Mouse (Mus musculus) liver, adult 2 months (tissue): ENCODE results near the gene Fanca.

ENCODE experiments used
- CTCF ChIP-seq: fragments of 200-500 bp; IDR thresholded peaks from 2 replicates; pipeline ENCODE4 v1.5.1; 2011; ENCODE audit warnings: low read depth, low read length, control low read depth
- POLR2A ChIP-seq: fragments of 200-500 bp; IDR thresholded peaks from 2 replicates; pipeline ENCODE4 v1.6.1; 2011; ENCODE audit warnings: low read length, control low read depth; ENCODE audit not compliant: insufficient read depth; ENCODE audit errors: extremely low read depth

- TF ChIP-seq CTCF (no peak), POLR2A (no peak)
These were observed 72.8 kb downstream of the Fanca start for GRCm38 (mm10) chr8:123245543-123245942.
